Mouse (Mus musculus): Measurements from ENCODE around the gene Pxylp1.

Pxylp1 gene

GRCm38 (mm10) chr9:96782062-96782461 lies 110.4 kb downstream of the Pxylp1 start:
- in situ Hi-C loops (cut with MboI, MseI): no loop called here

Data from T-helper 17 cell (primary cell).